Mouse (Mus musculus) heart, embryonic 16.5 days (tissue): ENCODE data around the gene Gm20388. TPM values are rescaled to one million over a fixed set of nuclear protein-coding genes. Genes with fewer than 3 reads are reported as not detected.
A peak's percentile ranks its signal among the peaks of the same experiment; 100 is the strongest.
"Not testable (repeated sequence)": the region's sequence is repeated elsewhere in the genome, so short reads cannot be mapped to it uniquely, and the experiment has no call there.

Experiments
- ATAC-seq: fragments of 200-750 bp; cut with Nextera tagmentation; replicated peaks from 2 replicates; pipeline ENCODE4 v1.8.0; 2017; ENCODE audit warnings: moderate number of reproducible peaks; ENCODE audit not compliant: insufficient read depth, low FRiP score; ENCODE audit errors: extremely low read depth
- H3K27ac ChIP-seq: fragments of 300-500 bp; sonication (generic); 2 replicates; pipeline ENCODE4 v1.5.1; 2014; ENCODE audit warnings: mild to moderate bottlenecking, low read length, control low read depth, moderate library complexity
- H3K27me3 ChIP-seq: fragments of 300-500 bp; sonication (generic); 2 replicates; pipeline ENCODE4 v1.6.1; 2014; ENCODE audit warnings: low read length, mixed read lengths; ENCODE audit not compliant: control insufficient read depth, insufficient read depth
- H3K36me3 ChIP-seq: fragments of 300-500 bp; sonication (generic); 2 replicates; pipeline ENCODE4 v1.6.1; 2014; ENCODE audit not compliant: control insufficient read depth, insufficient read depth
- H3K4me1 ChIP-seq: fragments of 300-500 bp; sonication (generic); 2 replicates; pipeline ENCODE4 v1.6.1; 2014; ENCODE audit warnings: low read length, mixed read lengths; ENCODE audit not compliant: control insufficient read depth, insufficient read depth
- H3K4me2 ChIP-seq: fragments of 300-500 bp; sonication (generic); 2 replicates; pipeline ENCODE4 v1.6.1; 2014; ENCODE audit warnings: low read depth, mild to moderate bottlenecking, control low read depth, low read length
- H3K4me3 ChIP-seq: fragments of 300-500 bp; sonication (generic); 2 replicates; pipeline ENCODE4 v1.5.1; 2014; ENCODE audit warnings: mild to moderate bottlenecking, control low read depth, low read length
- H3K9ac ChIP-seq: fragments of 300-500 bp; sonication (generic); 2 replicates; pipeline ENCODE4 v1.6.1; 2014; ENCODE audit warnings: low read length, control low read depth
- H3K9me3 ChIP-seq: fragments of 300-500 bp; sonication (generic); replicated peaks from 2 replicates; pipeline ENCODE4 v1.6.1; 2016; ENCODE audit warnings: low read length; ENCODE audit not compliant: control insufficient read depth
- WGBS: fragments of 180-500 bp; shearing (Covaris S2); extraction: QIAGEN DNeasy Blood & Tissue Kit; methylation state at CpG from one replicate; pipeline ENCODE4 v1.1.7; 2014; 5-methylcytosine and 5-hydroxymethylcytosine counted together
- polyA plus RNA-seq: library from polyadenylated mRNA; unstranded; fragments of >200 nt; fragmentation: Nextera tagmentation; extraction: Ambion mirVana; gene quantifications from 2 replicates; pipeline ENCODE4 v1.2.1, GENCODE M21; 2015

The Gm20388 gene
- polyA plus RNA-seq, 1 experiment from 2014 or later, result 4.5 TPM

DNA sequence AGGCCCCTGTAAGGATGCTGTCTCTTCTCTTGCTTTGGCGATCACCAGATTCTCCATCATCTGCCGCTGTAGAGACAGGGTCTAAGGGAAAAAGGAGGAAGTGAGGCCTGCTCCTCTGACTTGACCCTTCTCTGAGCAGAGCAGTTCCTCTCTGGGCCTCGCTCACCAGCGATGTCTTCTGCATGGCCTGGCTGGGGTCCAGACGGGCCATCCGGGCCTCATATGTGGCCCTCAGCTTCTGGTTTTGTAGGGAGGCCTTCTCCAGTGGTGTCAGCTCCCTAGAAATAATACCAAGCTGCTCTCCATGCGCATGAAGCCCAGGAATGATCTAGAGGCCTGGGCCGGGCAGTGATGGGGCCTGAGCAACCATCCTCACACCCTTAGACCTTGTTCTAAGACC lies 3338.0 kb downstream of the Gm20388 start:
- H3K4me2 ChIP-seq, result no peak overlapping the region
- H3K36me3 ChIP-seq, result peaks cover 36% of the 10 kb centered on the region
- peaks cover 6% of the 10 kb centered on the region for H3K4me1 ChIP-seq
- ATAC-seq, result no peak
- WGBS, result 88% methylated on average over 8 of the region's 8 CpGs
- no peak overlapping the region for H3K4me3 ChIP-seq
- H3K9ac ChIP-seq, result no peak overlapping the region
- no peaks in the 10 kb centered on the region for H3K27me3 ChIP-seq
- H3K27ac ChIP-seq, result no peak overlapping the region
- H3K9me3 ChIP-seq, result no peaks in the 10 kb centered on the region

- Histone ChIP-seq H3K27ac (no peak overlapping the region), H3K9ac (no peak overlapping the region), H3K4me1 (peaks cover 17% of the 10 kb centered on the region), H3K4me2 (no peak overlapping the region), H3K27me3 (no peaks in the 10 kb centered on the region), H3K4me3 (no peak overlapping the region), H3K9me3 (no peaks in the 10 kb centered on the region), H3K36me3 (peaks cover 24% of the 10 kb centered on the region)
- 92% methylated on average over 5 of the region's 5 CpGs for WGBS
- no peak for ATAC-seq
These were observed 3340.3 kb downstream of the Gm20388 start for GRCm38 (mm10) chr8:123250940-123251339.

GRCm38 (mm10) chr8:123252925-123253324 lies 3342.3 kb downstream of the Gm20388 start:
- Histone ChIP-seq H3K36me3 (peaks cover 21% of the 10 kb centered on the region), H3K4me2 (peak overlapping the region; percentile 72), H3K9me3 (no peaks in the 10 kb centered on the region), H3K4me3 (peak overlapping the region; percentile 98), H3K27ac (peak overlapping the region; percentile 89; the same call in 1 of the 2 replicates), H3K27me3 (no peaks in the 10 kb centered on the region), H3K4me1 (peaks cover 17% of the 10 kb centered on the region), H3K9ac (peak overlapping the region; percentile 95)
- no peak for ATAC-seq
- 42% methylated on average over 4 of the region's 4 CpGs for WGBS

DNA sequence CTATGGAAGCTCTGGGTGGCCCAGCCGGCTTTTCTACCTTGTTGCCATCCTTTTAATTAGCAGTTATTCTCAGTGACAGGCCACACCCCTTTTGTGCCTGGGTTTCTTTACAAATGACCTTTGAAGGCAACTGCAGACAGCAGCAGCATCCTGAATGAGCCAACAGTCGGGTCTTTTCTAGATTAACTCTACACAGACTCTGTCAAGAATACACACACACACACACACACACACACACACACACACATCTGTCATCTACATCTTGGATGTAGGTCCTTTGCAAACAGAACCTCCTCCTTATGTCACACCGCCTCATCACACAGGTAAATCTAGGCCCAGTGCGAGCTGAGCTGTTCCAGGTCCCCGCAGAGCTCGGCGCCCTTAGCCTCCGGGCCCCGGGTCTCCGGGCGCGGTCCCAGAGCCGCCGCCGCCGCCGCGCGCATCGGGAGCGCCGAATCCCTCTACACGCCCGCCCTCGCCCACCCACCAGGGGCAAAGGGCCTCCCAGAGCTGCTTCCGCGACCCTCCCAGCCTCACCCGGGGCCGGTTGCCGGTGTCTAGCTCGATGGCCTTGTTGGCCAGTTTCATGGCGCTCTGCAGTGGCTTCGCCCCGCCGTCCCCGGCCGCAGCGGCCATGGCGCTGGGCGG lies 3342.9 kb downstream of the Gm20388 start:
- Histone ChIP-seq H3K27ac (peak overlapping the region; percentile 89), H3K36me3 (peaks cover 25% of the 10 kb centered on the region), H3K9me3 (no peaks in the 10 kb centered on the region), H3K4me1 (peaks cover 17% of the 10 kb centered on the region), H3K4me2 (peak overlapping the region; percentile 72), H3K4me3 (peak overlapping the region; percentile 98), H3K27me3 (no peaks in the 10 kb centered on the region), H3K9ac (peak overlapping the region; percentile 95)
- peak; percentile 42 for ATAC-seq
- WGBS, result under 1% methylated on average over 39 of the region's 40 CpGs

DNA sequence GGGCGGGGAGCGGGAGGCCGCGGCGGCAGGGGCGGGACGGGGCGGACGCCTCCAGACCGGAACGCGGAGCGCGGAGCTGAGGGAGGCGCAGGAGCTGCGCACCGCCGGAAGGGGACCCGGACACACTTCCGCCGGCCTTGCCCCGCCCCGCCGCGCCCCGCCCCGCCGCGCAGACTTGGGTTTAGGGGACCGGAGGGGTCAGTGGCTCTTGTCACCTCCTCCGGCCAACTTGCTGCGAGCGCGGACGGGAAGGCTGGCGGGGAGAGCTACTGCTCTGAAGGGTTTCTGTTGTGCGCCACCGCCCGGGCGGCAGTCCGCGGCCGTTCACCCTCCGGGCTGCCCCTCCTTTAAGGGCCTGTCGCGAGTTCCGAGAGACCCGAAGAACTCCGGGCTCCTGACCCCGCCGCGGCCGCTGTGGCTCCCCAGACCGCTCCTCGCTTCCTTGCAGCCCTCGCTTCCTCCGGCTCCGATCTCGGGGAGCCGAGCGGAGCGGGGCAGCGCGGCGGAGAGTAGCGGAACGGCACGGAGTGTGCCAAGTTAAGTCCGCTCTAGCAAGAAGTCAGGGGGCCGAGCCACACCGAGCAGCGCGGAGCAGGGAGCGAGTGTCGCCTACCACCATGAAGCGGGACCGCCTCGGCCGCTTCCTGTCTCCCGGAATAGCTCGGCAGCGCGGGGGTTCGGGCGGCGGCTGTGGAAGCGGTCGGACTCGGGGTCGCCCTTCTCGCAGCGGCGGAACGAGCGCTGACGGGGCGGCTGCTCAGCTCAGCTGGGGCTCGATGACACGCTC lies 3343.7 kb downstream of the Gm20388 start, which contains the start of the genes Zfp276 and Vps9d1:
Gene Zfp276, plus strand, starts transcription at position 97 of the 787 bp plus-strand sequence.
Gene Vps9d1, minus strand, starts transcription at position 250 of the 787 bp plus-strand sequence.
- Histone ChIP-seq H3K27me3 (no peaks in the 10 kb centered on the region), H3K4me3 (peak within 1 kb of the TSS; percentile 98), H3K27ac (peak within 1 kb of the TSS; percentile 89), H3K36me3 (peaks cover 27% of the 10 kb centered on the region), H3K9ac (peak within 1 kb of the TSS; percentile 95), H3K4me2 (peak within 1 kb of the TSS; percentile 95), H3K4me1 (peaks cover 17% of the 10 kb centered on the region), H3K9me3 (no peaks in the 10 kb centered on the region)
- ATAC-seq, result peak; percentile 96
- under 1% methylated on average over 89 of the region's 99 CpGs for WGBS

DNA sequence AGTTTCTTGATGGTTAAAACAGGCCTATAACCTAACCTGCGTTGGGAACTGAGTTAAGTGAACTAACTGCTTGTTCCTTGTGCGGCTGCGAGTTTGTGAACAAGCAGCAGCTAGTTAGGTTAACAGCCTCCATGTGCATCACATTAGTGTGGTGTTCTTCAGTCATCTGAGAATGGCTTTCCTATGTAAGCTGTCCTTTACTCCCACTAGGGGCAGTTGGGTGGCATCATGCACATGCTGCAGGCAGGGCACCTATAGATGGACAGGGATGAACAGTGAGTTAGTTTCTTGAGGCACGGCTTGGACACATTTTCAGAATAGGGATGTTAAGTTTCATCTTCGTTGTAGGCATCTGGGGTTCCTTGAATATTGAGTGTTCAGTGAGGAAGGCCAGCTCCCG lies 3344.5 kb downstream of the Gm20388 start:
- H3K4me1 ChIP-seq, result peaks cover 17% of the 10 kb centered on the region
- peak overlapping the region; percentile 98 for H3K4me3 ChIP-seq
- H3K9me3 ChIP-seq, result no peaks in the 10 kb centered on the region
- WGBS, result 61% methylated on average over 6 of the region's 6 CpGs
- peak overlapping the region; percentile 95 for H3K9ac ChIP-seq
- H3K27ac ChIP-seq, result no peak overlapping the region
- H3K27me3 ChIP-seq, result no peaks in the 10 kb centered on the region
- peak overlapping the region; percentile 95 for H3K4me2 ChIP-seq
- no peak for ATAC-seq
- H3K36me3 ChIP-seq, result peaks cover 30% of the 10 kb centered on the region

DNA sequence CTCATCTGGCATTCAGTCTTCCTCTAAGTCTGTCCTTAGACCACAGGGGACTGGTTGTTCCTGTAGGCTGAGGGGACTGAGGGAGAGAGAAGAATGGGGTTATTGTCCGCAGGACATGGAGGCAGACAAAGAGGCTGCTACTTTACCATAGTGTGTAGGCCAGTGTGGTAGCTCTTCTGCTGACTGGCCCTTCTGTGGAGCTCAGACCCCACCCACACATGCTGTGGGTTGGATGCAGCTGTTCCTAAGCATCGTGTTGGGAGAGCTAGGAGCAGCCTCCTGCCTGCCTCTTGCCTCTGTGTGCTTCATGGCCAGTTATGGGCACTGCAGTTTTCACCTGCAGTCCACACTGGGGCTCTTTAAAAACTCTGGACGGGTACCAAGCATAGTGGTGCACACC lies 3346.5 kb downstream of the Gm20388 start:
- no peaks in the 10 kb centered on the region for H3K27me3 ChIP-seq
- no peak overlapping the region for H3K27ac ChIP-seq
- H3K4me1 ChIP-seq, result peaks cover 17% of the 10 kb centered on the region
- ATAC-seq, result no peak
- H3K9me3 ChIP-seq, result no peaks in the 10 kb centered on the region
- no peak overlapping the region for H3K9ac ChIP-seq
- peaks cover 24% of the 10 kb centered on the region for H3K36me3 ChIP-seq
- H3K4me3 ChIP-seq, result no peak overlapping the region
- H3K4me2 ChIP-seq, result no peak overlapping the region
- WGBS, result 90% methylated on average over 3 of the region's 3 CpGs

GRCm38 (mm10) chr8:123257593-123257992 lies 3347.0 kb downstream of the Gm20388 start:
- not testable (repeated sequence) for H3K4me2 ChIP-seq, H3K27ac ChIP-seq, H3K9ac ChIP-seq, H3K27me3 ChIP-seq, H3K9me3 ChIP-seq, H3K4me3 ChIP-seq, ATAC-seq
- Histone ChIP-seq H3K4me1 (peaks cover 17% of the 10 kb centered on the region), H3K36me3 (peaks cover 26% of the 10 kb centered on the region)
- WGBS, result 94% methylated on average over 7 of the region's 8 CpGs
